Mouse (Mus musculus) liver, postnatal 0 days (tissue): Measurements from ENCODE around the gene Trim75.

Source experiments
- CTCF ChIP-seq: sonication (generic); IDR thresholded peaks from 2 replicates; pipeline ENCODE4 v1.5.1; 2016; ENCODE audit warnings: antibody characterized with exemption, low read depth
- EP300 ChIP-seq: IDR thresholded peaks from 2 replicates; pipeline ENCODE4 v1.6.1; 2016; ENCODE audit warnings: antibody characterized with exemption, low read depth, mild to moderate bottlenecking

- TF ChIP-seq CTCF (no peak), EP300 (no peak)
These were observed 41.5 kb upstream of the Trim75 start for GRCm38 (mm10) chr8:65028959-65029686.
